Comparison of ENCODE assay signal across 25 mouse cellular contexts in the genomic region with DNA sequence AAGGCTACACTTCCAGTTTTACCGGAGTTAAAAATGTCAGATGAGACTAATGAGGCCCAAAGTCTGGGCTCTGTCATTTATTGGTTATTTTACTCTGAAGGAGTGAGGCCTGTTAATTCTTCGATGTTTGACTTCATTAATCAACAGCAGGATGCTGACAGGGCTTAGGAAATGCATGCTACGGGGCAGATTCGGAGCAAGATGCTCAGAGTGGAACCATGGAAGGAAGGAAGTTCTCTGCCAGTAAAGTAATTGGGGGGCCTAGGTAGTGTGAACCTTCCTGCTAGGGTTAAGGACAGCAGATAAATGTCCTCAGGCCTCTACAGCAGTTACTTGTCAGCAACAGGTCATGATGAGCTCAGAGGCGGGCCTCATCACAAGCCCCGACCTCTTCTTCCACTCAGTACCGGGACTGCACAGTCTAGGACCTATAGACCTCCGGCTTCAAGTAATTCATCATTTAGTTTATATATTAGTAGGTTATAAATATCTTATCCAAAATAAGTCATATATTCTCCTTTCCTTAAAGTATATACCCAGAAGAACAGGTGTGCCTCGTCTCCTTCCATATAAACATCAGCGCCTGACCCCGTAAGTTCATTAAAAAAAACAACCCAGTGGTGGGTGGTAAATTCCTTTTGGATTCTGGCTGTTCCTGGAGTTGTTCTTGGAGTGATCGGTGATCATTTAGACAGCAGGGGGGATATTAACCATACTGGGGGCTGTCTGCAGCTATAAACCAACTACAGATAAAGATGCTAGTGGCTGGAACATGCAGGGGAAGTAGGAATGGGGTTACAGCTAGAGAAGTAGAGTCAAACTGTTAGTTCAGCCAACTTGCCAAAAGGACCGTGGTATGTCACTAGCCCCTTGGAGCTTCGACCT.
DNase-seq lines count a peak whose midpoint lies in the region; ATAC-seq and TF ChIP-seq lines count a peak whose summit lies in the region.
"Had no signal": no experiment of that assay in that cellular context is flagged by ENCODE, and none has a peak within 500 bp of the region (broad histone marks: within the 10 kb centered on the region; RNA-seq: fewer than 3 reads in every experiment).

No protein-coding gene starts in this region.

- no peak for DNase-seq in kidney, postnatal 25 days
- no peak for DNase-seq in stomach, postnatal 0 days (ENCODE audit: low spot score)
- DNase-seq: adrenal gland, adult 2 months; adrenal gland, postnatal 14 days; cerebellum, adult 11 months; cerebellum, adult 2 months; cerebellum, adult 9-11 months; cerebellum, postnatal 25 days; forebrain, postnatal 0 days; gastrocnemius, adult 2 months; gastrocnemius, postnatal 14 days; heart, adult 18-20 months; heart, postnatal 10 days; heart, postnatal 36 days had no signal

- H3K27ac ChIP-seq in intestine, embryonic 15.5 days, result no peak overlapping the region
- H3K27ac ChIP-seq in intestine, postnatal 0 days (ENCODE audit: low read depth, low read length), result no peak overlapping the region
- peak overlapping the region; percentile 13; the same call in 1 of the 2 replicates for H3K27ac ChIP-seq in kidney, embryonic 16.5 days (ENCODE audit: low read length)
- no peak overlapping the region; the same call in 1 of the 2 replicates for H3K27ac ChIP-seq in stomach, embryonic 14.5 days (ENCODE audit: low read length)
- H3K27ac ChIP-seq in stomach, postnatal 0 days (replicated peaks), result no peak overlapping the region
- H3K27ac ChIP-seq: embryonic facial prominence, embryonic 12.5 days; embryonic facial prominence, embryonic 15.5 days; gastrocnemius, adult 2 months; heart, embryonic 15.5 days; hindbrain, embryonic 14.5 days had no signal

- WGBS in intestine, embryonic 15.5 days, result 42% methylated on average over 14 of the region's 14 CpGs
- WGBS in intestine, postnatal 0 days, result 66% methylated on average over 14 of the region's 14 CpGs
- 41% methylated on average over 14 of the region's 14 CpGs for WGBS in kidney, embryonic 16.5 days
- WGBS in stomach, embryonic 14.5 days, result 36% methylated on average over 14 of the region's 14 CpGs
- 44% methylated on average over 14 of the region's 14 CpGs for whole genome bisulfite sequencing in stomach, postnatal 0 days

- ATAC-seq in intestine, embryonic 15.5 days, result peak; percentile 51
- ATAC-seq in intestine, postnatal 0 days, result no peak
- ATAC-seq in kidney, embryonic 16.5 days (ENCODE audit: low FRiP score, low TSS enrichment), result peak; percentile 88
- peak; percentile 77; the same call in 1 of the 2 replicates for ATAC-seq in stomach, embryonic 14.5 days (ENCODE audit: insufficient number of reproducible peaks, insufficient read depth, low FRiP score, low read depth)
- no peak for ATAC-seq in stomach, postnatal 0 days (ENCODE audit: low FRiP score, low TSS enrichment)
- ATAC-seq: CD4-positive, CD25-positive, alpha-beta regulatory T cell, adult 4 months; forebrain, embryonic 14.5 days; forebrain, postnatal 0 days had no signal

- H3K9me3 ChIP-seq in intestine, embryonic 15.5 days, result no peaks in the 10 kb centered on the region
- no peaks in the 10 kb centered on the region for H3K9me3 ChIP-seq in intestine, postnatal 0 days (ENCODE audit: control insufficient read depth)
- no peaks in the 10 kb centered on the region for H3K9me3 ChIP-seq in kidney, embryonic 16.5 days (ENCODE audit: low read length)
- H3K9me3 ChIP-seq in stomach, embryonic 14.5 days (ENCODE audit: control insufficient read depth, low read depth, low read length), result no peaks in the 10 kb centered on the region
- H3K9me3 ChIP-seq in stomach, postnatal 0 days (ENCODE audit: control insufficient read depth, low read length), result no peaks in the 10 kb centered on the region
- H3K9me3 ChIP-seq: embryonic facial prominence, embryonic 12.5 days; embryonic facial prominence, embryonic 15.5 days; heart, embryonic 12.5 days; heart, embryonic 15.5 days had no signal

- TF ChIP-seq EP300 in stomach, postnatal 0 days (optimal IDR thresholded peaks at IDR 0.05), result no peak

- no peaks in the 10 kb centered on the region for H3K27me3 ChIP-seq in intestine, embryonic 15.5 days (replicated peaks)
- H3K27me3 ChIP-seq in intestine, postnatal 0 days (replicated peaks; ENCODE audit: control insufficient read depth, insufficient read depth, low read length), result no peaks in the 10 kb centered on the region
- no peaks in the 10 kb centered on the region for H3K27me3 ChIP-seq in kidney, embryonic 16.5 days (ENCODE audit: insufficient read depth, low read length)
- H3K27me3 ChIP-seq in stomach, embryonic 14.5 days (ENCODE audit: control insufficient read depth, insufficient read depth, low read length), result no peaks in the 10 kb centered on the region
- H3K27me3 ChIP-seq in stomach, postnatal 0 days (ENCODE audit: control insufficient read depth, insufficient read depth, low read length), result no peaks in the 10 kb centered on the region
- H3K27me3 ChIP-seq: embryonic facial prominence, embryonic 12.5 days; embryonic facial prominence, embryonic 15.5 days; heart, embryonic 12.5 days; heart, embryonic 15.5 days had no signal

- H3K9ac ChIP-seq in intestine, embryonic 15.5 days, result no peak overlapping the region
- H3K9ac ChIP-seq in intestine, postnatal 0 days (ENCODE audit: low read depth, low read length), result no peak overlapping the region
- H3K9ac ChIP-seq in kidney, embryonic 16.5 days (replicated peaks; ENCODE audit: low read length), result no peak overlapping the region
- no peak overlapping the region for H3K9ac ChIP-seq in stomach, embryonic 14.5 days (replicated peaks; ENCODE audit: low read depth, low read length)
- no peak overlapping the region for H3K9ac ChIP-seq in stomach, postnatal 0 days (ENCODE audit: low read length)
- H3K9ac ChIP-seq: embryonic facial prominence, embryonic 12.5 days; embryonic facial prominence, embryonic 15.5 days; forebrain, postnatal 0 days; heart, embryonic 12.5 days; heart, embryonic 15.5 days; hindbrain, embryonic 14.5 days had no signal

- H3K4me3 ChIP-seq in intestine, embryonic 15.5 days (replicated peaks), result no peak overlapping the region
- H3K4me3 ChIP-seq in intestine, postnatal 0 days (ENCODE audit: low read depth, low read length), result no peak overlapping the region
- no peak overlapping the region for H3K4me3 ChIP-seq in kidney, embryonic 16.5 days (ENCODE audit: low read length)
- H3K4me3 ChIP-seq in stomach, embryonic 14.5 days (ENCODE audit: low read depth, low read length), result no peak overlapping the region
- no peak overlapping the region for H3K4me3 ChIP-seq in stomach, postnatal 0 days (ENCODE audit: low read depth, low read length)
- H3K4me3 ChIP-seq: embryonic facial prominence, embryonic 12.5 days; embryonic facial prominence, embryonic 15.5 days; gastrocnemius, adult 2 months; heart, embryonic 12.5 days; heart, embryonic 15.5 days had no signal

- TF ChIP-seq CTCF in intestine, postnatal 0 days (IDR thresholded peaks at IDR 0.05; ENCODE audit: low read depth), result no peak
- TF ChIP-seq CTCF in stomach, postnatal 0 days (IDR thresholded peaks at IDR 0.05; ENCODE audit: low read depth), result no peak

- H3K36me3 ChIP-seq in intestine, embryonic 15.5 days, result no peaks in the 10 kb centered on the region
- no peaks in the 10 kb centered on the region for H3K36me3 ChIP-seq in intestine, postnatal 0 days (ENCODE audit: control insufficient read depth, insufficient read depth)
- H3K36me3 ChIP-seq in kidney, embryonic 16.5 days (ENCODE audit: insufficient read depth, low read length), result no peaks in the 10 kb centered on the region
- H3K36me3 ChIP-seq in stomach, embryonic 14.5 days (ENCODE audit: control insufficient read depth, insufficient read depth, low read length), result no peaks in the 10 kb centered on the region
- no peaks in the 10 kb centered on the region for H3K36me3 ChIP-seq in stomach, postnatal 0 days (ENCODE audit: control insufficient read depth, insufficient read depth, low read length)
- H3K36me3 ChIP-seq: embryonic facial prominence, embryonic 12.5 days; embryonic facial prominence, embryonic 15.5 days; heart, embryonic 12.5 days; heart, embryonic 15.5 days had no signal

- H3K4me1 ChIP-seq in intestine, embryonic 15.5 days (replicated peaks), result no peaks in the 10 kb centered on the region
- no peaks in the 10 kb centered on the region for H3K4me1 ChIP-seq in intestine, postnatal 0 days (replicated peaks; ENCODE audit: control insufficient read depth, insufficient read depth, low read length)
- peaks cover 3% of the 10 kb centered on the region; the same call in 1 of the 2 replicates for H3K4me1 ChIP-seq in kidney, embryonic 16.5 days (ENCODE audit: insufficient read depth, low read length)
- H3K4me1 ChIP-seq in stomach, embryonic 14.5 days (ENCODE audit: control insufficient read depth, insufficient read depth, low read length), result 0 out of 2 replicates have a peak, but pooled peaks cover 3% of the 10 kb centered on the region
- no peaks in the 10 kb centered on the region for H3K4me1 ChIP-seq in stomach, postnatal 0 days (replicated peaks; ENCODE audit: control insufficient read depth, insufficient read depth)
- H3K4me1 ChIP-seq: embryonic facial prominence, embryonic 12.5 days; embryonic facial prominence, embryonic 15.5 days; heart, embryonic 15.5 days had no signal

- no peak overlapping the region for H3K4me2 ChIP-seq in intestine, embryonic 15.5 days (replicated peaks)
- H3K4me2 ChIP-seq in intestine, postnatal 0 days (replicated peaks; ENCODE audit: low read depth), result no peak overlapping the region
- no peak overlapping the region for H3K4me2 ChIP-seq in kidney, embryonic 16.5 days (replicated peaks; ENCODE audit: low read depth, low read length)
- H3K4me2 ChIP-seq in stomach, embryonic 14.5 days (replicated peaks; ENCODE audit: low read depth, low read length), result no peak overlapping the region
- no peak overlapping the region for H3K4me2 ChIP-seq in stomach, postnatal 0 days (replicated peaks; ENCODE audit: low read depth)
- H3K4me2 ChIP-seq: embryonic facial prominence, embryonic 12.5 days; embryonic facial prominence, embryonic 15.5 days; heart, embryonic 12.5 days; heart, embryonic 15.5 days; hindbrain, embryonic 14.5 days had no signal

Comparison
In these comparisons a context has a peak if more than half of its experiments do, and no peak if none do; other contexts are left out.
1. ATAC-seq: peak in intestine, embryonic 15.5 days (single experiment), kidney, embryonic 16.5 days (single experiment) and stomach, embryonic 14.5 days (single experiment); none in intestine, postnatal 0 days (single experiment) and stomach, postnatal 0 days (single experiment).